Mouse (Mus musculus): ENCODE results near the gene Trim38.
"Not testable (repeated sequence)": the region's sequence is repeated elsewhere in the genome, so short reads cannot be mapped to it uniquely, and the experiment has no call there.

Gene Trim38

DNA sequence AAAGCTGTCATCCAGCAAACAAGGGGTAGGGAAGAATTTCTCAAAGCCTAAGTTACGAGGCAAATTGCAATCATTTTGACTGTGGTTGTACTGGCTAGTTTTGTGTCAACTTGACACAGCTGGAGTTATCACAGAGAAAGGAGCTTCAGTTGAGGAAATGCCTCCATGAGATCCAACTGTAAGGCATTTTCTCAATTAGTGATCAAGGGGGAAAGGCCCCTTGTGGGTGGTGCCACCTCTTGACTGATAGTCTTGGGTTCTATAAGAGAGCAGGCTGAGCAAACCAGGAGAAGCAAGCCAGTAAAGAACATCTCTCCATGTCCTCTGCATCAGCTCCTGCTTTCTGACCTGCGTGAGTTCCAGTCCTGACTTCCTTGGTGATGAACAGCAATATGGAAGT, at the start of gene Trim38:
Gene Trim38 (plus strand): TSS at position 301 of the 400 bp plus-strand sequence.
- not testable (repeated sequence) for DNase-seq (ENCODE audit: low read depth, low spot score)

DNA sequence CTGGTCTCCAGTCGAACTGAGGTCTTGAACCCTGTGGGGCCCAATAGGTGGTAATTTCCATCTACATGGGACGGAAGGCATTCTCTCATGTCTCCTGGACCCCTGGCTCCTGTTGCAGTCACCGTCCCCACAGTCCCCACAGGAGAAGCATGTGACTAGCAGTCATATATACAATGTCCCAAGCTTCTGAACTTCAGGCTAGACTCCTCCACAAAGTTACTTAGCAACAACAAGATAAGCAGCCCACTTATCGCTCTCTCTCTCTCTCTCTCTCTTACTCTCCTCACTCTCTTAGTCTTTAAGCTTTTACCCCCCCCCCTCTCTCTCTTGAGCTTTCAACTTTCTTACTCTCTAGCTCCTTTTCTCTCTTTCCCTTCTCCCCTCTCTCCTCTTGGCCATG, 45.5 kb upstream of the Trim38 start:
- DNase-seq (ENCODE audit: low read depth, low spot score) = no peak

DNA sequence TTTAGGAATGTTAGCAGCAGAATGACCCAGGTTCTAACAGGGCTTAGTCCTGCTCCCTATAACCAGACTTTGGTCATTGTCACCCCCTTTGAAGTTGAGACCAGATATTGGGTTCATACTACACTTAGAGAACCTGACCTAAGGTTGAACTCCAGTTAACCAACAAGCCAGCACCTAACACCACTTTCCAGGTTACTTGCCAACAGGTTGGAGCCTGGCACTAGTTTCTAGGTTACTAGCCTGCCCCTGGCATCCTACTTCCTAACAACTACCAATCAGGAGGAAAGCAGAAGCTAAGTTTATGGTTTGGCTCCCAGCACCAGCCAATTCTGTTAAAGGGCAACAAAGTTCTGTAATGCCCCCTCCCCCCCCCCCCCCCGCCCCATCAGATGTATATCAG, 44.5 kb upstream of the Trim38 start:
- DNase-seq (ENCODE audit: low read depth, low spot score) = no peak

DNA sequence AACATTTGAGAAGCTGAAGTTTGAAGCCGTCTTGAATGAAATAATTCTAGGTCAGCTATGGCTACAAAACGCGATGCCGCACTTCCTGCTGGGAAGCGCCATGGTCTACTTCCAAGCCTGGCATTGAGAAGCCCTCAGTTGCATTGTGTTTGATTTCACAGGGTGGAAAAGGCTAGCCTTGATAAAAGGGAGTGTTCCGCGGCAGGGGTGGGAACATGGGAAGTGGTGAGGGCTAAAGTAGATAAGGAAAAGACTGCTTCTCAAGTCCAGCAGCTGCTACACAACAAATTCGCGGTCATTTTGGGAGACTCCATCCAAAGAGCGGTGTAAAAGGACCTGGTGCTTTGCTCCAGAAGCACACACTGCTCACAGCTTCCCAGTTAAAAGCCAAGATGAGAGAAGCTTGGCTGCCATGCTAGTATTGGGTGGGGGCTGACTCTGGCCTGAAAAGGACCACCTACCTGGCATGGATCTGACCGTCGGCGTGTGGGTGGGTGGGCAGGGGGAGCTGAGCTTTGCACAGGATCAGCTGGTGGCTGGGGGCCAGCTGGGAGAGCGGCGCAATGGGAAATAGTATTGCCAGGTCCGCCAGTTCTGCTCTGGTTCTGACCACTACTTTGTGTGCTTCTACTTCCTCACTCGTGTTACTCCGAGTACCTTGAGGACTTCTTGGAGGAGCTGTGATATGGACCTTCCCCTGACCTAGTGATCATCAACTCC, 41.1 kb upstream of the Trim38 start:
- DNase-seq (ENCODE audit: low read depth, low spot score) = no peak

DNA sequence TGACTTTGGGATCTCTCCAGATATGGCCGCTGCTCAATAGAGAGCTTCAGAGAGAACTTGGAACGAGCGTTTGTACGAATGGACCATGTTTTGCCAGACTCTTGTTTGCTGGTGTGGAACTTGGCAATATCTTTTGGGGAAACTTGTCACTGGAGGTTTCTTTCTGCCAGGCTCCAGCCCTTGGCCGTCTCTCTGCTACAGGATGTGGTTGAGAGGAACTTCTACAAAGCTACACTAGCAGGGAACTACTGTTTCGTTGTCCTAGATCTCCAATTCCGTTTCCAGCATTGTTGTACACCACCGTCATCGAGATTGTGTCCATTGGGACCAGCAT, 40.6 kb upstream of the Trim38 start:
- DNase-seq (ENCODE audit: low read depth, low spot score) = no peak

DNA sequence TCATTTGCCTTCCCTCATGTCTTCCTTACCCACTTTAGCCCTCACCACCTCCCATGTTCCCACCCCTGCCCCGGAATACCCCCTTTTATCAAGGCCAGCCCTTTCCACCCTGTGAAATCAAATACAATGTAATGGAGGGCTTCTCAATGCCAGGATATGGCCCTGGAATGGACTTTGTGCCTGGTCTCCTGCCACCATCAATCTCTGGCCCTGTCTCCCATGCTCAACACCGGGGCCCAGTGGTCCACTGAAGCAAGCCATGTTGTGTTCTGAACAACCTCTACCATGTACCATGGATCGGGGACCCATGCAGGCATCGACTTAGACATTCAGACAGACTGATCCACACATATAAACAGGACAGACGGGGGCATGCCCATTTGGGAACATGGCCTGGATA, 40.0 kb upstream of the Trim38 start:
- DNase-seq (ENCODE audit: low read depth, low spot score) = no peak

DNA sequence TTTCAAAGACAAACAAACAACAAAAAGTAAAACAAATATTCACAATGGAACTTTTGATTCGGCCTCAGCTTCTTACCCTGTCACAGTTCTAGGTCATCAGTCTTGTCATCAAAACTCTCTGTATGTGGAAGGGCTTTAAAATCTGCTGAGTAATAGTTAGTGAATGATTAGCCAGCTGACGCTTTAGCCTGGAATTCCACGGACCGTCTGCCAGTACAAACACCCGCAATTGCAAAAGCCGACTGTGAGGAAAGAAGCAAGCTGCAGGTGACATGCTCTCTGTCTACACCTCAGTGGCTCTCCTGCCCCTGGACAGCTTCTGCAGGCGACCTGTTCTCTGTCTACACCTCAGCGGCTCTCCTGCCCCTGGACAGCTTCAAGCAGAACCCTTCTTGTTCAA, 39.2 kb upstream of the Trim38 start:
- DNase-seq (ENCODE audit: low read depth, low spot score) = no peak

DNA sequence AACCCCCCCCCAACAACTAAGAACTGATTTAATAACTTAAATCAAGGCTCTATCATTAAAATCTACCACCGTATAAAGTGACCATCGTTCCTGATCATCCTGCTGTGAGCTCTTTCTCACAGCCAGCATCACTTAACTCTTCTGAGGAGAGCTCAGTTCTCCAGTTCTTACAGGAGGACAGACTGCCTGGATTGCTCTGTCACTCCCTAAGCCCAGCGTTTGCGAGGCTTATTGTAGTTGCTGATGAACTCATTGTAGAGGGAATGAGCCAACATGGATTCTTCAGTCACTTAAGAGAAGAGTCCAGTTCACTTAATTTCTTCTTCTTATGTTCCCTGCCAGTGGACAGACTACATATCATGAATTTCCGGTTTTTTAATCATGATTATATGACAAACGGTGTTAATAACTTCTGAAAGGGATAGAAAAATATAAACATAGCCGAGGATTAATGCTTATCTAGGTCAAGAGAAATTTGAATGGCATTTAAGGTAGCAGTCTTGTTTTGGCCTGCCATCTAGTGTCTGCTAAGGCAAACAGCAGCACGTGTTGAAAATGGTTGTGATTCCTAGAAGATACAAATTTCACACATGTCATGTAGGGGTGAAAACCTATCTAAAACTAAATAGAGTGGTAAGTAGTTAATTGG, 37.4 kb upstream of the Trim38 start:
- DNase-seq (ENCODE audit: low read depth, low spot score) = peak; percentile 57

DNA sequence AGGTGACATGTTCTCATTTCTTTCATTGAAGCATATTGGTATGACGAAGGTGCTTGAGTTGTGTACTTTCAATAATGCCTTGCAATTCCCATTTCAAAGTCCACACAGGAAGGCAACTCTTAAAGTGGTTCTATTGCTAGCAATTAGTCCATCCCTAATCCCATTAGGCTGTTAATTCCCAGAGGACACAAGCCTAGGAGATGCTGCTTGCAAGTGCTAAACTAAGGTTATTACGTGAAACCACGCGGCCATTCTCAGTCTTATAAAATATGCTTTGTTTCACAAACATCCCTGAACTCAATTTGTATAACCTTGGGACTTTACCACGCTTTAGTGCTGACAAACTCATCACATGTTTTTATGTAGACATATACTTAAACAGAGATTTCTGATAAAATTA, 32.6 kb upstream of the Trim38 start:
- DNase-seq (ENCODE audit: low read depth, low spot score) = no peak

DNA sequence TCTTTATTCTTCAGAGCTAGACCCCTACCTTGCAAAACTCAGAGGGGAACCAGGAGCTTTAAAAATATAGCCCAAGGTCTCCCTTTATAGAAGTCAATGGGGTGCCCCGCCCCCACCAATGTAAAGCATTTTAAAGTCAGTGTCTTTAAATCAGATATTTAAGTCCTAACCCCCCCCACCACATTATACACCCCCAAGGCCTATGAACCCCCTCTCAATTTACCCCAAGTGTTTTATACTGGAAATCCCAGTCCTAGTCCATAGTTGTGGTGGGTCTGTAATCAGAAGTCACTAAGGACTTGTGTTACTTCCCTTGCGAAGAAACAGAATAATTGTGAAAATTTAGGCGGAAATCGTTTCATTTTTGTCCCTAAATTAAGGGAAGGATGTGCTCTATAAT, 31.7 kb upstream of the Trim38 start:
- no peak for DNase-seq (ENCODE audit: low read depth, low spot score)

DNA sequence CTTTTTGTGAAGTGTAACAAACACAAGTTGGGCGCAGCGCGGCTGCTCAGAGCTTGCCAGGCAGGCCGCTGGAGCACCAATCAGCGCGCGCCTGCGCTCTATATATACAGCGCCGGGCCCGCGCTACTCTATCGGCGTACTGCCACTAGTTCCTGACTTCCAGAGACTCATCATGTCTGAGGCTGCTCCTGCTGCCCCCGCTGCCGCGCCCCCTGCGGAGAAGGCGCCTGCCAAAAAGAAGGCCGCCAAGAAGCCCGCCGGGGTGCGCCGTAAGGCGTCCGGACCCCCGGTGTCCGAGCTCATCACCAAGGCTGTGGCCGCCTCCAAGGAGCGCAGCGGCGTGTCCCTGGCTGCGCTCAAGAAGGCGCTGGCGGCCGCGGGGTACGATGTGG, 31.0 kb upstream of the Trim38 start, which contains the start of gene Hist1h1c:
Gene Hist1h1c (plus strand): TSS at position 132 of the 392 bp plus-strand sequence.
- peak; percentile 68 for DNase-seq (ENCODE audit: low read depth, low spot score)

DNA sequence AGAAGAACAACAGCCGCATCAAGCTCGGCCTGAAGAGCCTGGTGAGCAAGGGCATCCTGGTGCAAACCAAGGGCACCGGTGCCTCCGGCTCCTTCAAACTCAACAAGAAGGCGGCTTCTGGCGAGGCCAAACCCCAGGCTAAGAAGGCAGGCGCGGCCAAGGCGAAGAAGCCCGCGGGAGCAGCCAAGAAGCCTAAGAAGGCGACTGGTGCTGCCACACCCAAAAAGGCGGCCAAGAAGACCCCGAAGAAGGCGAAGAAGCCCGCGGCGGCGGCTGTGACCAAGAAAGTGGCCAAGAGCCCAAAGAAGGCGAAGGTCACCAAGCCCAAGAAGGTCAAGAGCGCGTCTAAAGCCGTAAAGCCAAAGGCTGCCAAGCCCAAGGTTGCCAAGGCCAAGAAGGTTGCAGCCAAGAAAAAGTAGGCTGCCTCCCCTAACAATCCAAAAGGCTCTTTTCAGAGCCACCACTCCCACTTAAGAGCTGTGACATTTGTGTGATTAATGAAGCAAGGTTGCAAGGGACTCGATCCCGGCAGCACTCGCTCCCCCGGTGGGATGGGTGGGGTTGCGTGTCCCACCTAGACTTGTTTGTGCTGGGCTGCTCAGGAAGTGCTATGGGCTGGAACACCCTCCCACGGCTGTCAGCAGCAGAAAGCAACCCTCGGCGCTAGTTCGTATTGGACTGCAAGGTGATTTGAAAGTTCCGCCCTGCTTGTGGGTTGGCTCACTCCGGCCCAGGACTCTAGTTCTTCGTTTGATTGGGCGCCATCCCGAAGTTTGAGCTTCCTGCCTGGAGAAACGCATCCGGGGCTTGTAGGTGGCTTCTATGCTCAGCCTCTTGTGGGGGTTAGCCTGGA, 30.4 kb upstream of the Trim38 start:
- DNase-seq (ENCODE audit: low read depth, low spot score) = peak; percentile 82

DNA sequence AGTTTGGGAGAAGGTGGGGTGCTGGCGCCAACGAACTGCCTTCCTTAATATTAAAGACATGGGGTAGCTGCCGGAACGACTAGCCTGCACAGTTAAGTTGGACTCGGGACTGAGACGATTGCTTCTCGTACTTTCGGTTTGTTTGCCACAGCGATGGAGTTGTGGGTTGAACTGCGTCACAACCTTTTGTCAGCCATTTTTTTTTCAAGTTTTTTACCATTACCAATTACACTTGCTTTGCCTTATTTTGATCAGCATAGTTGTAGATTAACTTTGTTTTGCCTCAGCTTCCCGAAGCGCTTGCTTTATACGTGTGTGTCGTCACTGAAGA, 29.8 kb upstream of the Trim38 start:
- no peak for DNase-seq (ENCODE audit: low read depth, low spot score)

DNA sequence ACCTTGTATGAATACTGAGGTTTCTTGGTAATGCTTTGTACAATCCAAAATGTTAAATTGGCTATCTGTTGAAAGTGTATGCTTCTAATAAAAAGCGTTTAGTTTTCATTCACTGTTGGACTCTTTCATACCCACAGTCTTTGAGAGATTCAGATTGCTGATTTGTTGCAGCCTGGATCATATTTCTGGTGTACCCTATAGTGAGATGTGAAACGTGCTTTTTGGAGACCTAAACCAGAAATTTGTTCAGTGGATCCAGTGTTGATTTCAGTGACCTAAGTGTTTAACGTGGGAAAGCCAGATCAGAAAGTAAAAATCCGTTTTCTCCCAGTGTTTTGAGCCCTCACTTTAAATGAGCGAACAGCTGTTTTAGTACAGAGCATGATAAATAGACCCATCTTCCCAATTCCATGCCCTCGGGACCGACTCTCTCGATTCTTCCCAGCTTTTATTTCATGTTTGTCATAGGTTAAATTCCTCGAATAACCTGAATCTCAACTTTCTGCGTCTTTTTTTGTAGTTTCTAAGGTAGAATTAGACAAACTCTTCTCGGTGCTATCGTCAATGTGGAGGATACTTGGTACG, 29.4 kb upstream of the Trim38 start:
- no peak for DNase-seq (ENCODE audit: low read depth, low spot score)

DNA sequence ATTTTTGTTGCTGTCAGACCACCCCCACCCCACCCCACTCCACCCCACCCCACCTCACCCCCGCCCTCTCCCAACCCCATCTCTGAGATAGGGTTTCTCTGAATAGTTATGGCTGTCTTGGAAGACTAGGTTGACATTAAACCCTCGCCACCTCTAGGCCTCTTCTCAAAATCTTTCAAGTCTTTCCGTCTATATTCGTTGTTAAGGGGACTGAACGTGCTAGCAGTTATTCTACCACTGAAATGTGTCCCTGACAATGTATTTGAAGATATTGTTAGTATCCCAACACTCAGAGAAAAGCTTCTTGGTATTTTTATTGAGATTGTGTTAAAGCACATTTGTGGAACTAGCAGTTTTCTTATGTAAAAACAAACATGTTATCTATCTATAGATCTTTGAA, 28.8 kb upstream of the Trim38 start:
- DNase-seq (ENCODE audit: low read depth, low spot score) = no peak

DNA sequence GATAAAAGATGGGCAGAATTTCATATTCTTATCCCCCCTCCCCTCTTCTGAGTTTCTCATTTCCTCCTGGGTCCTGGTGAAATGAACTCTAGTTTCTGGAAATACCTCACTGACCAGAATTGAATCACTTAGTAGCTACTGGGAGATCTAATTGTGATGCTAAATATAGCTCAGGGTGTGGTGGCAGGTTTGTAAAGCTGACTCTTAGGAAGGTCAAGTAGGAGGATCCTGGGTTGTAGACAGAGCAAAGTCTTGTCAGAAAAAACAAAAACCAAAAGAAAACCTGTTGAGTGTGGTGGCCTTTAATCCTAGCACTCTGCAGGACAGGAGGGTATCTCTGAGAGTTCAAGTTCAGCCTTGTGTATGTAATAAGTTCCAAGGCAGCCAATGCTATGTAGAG, 27.7 kb upstream of the Trim38 start:
- DNase-seq (ENCODE audit: low read depth, low spot score) = no peak

DNA sequence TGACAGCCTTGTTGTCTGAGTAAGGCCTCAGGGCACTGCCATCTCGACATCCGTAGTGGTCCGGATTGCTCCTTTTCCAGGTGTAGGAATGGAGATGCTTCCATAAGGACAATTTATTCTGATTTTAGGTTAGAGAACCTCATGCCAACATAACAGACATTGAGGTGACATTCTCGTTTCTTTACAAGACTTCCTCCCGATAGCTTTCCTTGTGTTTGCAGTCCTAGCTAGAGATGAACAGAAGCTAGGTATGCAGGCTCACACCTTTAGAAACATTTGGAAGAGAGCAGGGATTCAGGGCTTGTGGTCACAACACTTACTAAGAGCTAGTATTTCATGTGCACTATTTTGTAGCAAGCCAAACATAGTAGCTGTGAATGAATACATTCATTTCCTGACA, 26.5 kb upstream of the Trim38 start:
- no peak for DNase-seq (ENCODE audit: low read depth, low spot score)

DNA sequence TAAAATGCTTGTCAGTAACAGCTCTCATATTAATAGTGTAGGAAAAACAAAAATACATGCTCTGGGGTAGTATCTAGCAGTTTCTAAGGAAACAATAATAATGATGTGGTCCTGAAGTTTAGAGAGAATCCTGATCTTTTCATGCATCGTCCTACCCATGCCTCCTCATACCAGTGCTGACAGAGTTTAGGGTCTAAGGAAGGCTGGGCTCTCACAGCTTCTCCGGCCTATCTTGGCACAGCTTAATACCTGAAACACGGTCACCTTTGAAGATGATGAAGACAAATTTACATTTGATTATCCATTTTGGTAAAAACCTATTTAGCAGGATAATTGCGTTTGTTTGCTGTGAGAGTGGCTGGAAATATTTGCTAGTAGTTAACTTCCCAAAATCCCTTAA, 25.8 kb upstream of the Trim38 start:
- no peak for DNase-seq (ENCODE audit: low read depth, low spot score)

DNA sequence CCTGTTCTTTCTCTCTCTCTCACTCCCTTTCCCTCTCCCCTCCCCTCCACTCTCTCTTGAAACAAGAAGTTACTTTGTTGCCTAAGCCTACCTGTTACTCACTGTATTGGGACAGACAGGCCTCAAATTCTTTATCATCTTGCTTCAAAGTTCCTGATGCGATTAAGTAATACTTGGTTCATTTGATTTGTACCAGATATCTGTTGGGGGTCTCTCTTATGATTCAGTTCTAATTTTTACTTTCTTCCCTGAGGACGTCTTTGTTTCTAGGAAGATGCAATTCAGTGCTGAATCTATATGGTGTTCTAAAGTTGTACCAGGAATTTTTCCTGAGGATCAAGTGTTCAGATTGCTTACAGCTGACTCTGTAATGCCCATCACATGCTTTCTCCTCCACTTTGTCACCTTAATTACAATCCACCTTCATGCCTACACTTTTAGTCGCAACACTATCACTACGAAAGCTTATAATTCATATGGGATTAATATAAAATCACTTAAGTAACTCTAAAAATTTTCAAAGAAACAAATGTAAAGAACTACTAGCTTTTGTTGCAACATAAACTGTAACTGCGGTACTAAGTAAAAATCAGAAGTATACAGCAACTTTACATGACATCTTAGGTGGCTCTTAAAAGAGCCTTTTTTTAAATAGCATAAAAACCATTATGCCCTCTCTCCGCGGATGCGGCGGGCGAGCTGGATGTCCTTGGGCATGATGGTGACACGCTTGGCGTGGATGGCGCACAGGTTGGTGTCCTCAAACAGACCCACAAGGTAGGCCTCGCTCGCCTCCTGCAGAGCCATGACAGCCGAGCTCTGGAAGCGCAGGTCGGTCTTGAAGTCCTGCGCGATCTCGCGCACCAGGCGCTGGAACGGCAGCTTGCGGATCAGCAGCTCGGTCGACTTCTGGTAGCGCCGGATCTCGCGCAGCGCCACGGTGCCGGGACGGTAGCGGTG, 25.0 kb upstream of the Trim38 start:
- no peak for DNase-seq (ENCODE audit: low read depth, low spot score)

DNA sequence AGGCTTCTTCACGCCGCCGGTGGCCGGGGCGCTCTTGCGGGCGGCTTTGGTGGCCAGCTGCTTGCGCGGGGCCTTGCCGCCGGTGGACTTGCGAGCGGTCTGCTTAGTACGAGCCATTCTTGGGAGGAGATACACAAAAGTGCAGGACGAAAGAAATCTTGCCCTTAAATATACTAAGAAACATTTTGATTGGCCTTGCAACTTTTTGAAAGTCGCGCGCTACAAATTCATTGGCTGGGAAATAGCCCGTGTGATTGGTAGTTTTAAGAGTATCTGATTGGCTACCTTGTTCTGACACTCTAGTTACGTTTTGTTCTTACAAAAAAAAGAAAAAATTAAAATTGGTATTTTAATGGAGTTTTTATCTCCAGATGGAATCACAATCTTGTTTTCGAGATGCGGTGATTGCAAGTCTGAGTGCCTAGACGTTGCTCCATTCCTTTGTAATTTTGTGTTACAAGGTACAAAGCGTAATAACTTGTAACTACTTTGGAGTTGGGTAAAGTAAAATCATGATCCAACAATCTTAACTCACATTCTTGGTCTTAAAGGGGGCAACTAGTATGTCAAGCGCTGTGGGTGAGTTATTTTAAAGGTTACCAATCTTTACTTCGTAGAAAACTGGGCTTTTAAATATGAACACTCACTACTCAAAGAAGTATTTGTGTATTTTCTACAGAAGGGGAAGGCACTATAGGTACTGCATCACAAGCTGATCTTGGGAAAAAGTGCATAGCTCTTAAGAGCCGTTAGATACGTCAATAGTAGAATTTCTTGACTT, 24.1 kb upstream of the Trim38 start, which contains the start of gene Hist1h3c:
Gene Hist1h3c (minus strand): TSS at position 222 of the 781 bp plus-strand sequence.
- DNase-seq (ENCODE audit: low read depth, low spot score) = peak; percentile 73

Data from retina, adult 2 months (tissue).